Mouse (Mus musculus): ENCODE results near the gene Prmt3. TPM values are rescaled to one million over a fixed set of nuclear protein-coding genes. Genes with fewer than 3 reads are reported as not detected.

The Prmt3 gene
- total and polyA plus RNA-seq, 2 experiments from 2014 or later = 35.5 to 38.1 TPM

DNA sequence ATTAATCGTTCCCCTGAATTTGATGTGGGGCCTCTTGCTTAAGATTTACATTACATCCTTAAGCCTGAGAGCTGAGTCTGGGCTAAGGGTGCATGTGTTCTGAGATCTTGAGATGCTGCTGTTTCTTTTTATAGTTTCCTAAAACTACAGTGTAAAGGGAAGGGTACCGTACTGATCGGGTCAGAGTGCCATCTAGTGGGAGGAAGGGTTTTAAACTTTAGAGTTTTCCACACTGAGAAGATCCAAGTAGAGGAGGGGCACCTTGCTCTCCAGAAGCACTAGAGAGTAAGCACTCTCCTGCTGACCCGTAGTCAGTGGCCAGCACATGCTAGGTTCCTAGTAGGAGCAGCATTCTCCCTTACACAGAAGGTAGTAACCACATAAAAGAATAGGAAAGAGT is 33.2 kb downstream of the Prmt3 start:
- 50% methylated on average over 4 of the region's 4 CpGs for WGBS
- peak; percentile 76 for TF ChIP-seq CTCF (IDR thresholded peaks at IDR 0.05)
- ATAC-seq (ENCODE audit: low FRiP score) = no peak

DNA sequence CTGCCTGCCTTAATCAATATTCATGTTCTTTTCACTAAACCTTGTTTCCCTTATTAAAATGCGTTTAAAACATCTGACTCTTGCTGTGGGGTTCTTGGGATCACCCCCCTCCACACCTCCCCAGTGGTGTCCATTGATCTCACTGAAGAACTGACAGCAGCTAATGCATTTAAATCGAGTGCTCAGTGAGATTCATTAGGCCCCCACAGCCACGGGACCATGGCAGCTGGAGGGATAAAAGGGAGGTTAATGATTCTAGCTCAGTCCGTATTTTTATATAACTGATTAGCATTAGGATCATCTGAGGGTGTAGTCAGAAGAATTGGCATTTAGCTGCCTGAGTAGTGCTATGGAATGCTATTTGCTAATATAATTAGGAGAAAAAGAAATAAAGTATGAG is 41.2 kb downstream of the Prmt3 start:
- Histone ChIP-seq H3K36me3 (ENCODE audit: insufficient read depth, low read length) (peaks cover 7% of the 10 kb centered on the region; the same call in 1 of the 2 replicates), H3K27me3 (ENCODE audit: insufficient read depth, low read length) (no peaks in the 10 kb centered on the region), H3K9me3 (ENCODE audit: low read length) (no peaks in the 10 kb centered on the region), H3K4me3 (ENCODE audit: low read depth, low read length) (no peak overlapping the region), H3K27ac (ENCODE audit: low read depth, low read length) (no peak overlapping the region), H3K9ac (replicated peaks; ENCODE audit: low read length, poor library complexity, severe bottlenecking) (no peak overlapping the region), H3K4me1 (ENCODE audit: insufficient read depth, low read length) (0 out of 2 replicates have a peak, but pooled peaks cover 3% of the 10 kb centered on the region), H3K4me2 (ENCODE audit: low read depth, low read length, poor library complexity, severe bottlenecking) (no peak overlapping the region)
- ATAC-seq (ENCODE audit: low FRiP score) (no peak), DNase-seq (ENCODE audit: low spot score) (no peak)
- TF ChIP-seq CTCF (IDR thresholded peaks at IDR 0.05) = no peak
- 12% methylated on average over 4 of the region's 4 CpGs for WGBS

More for the DNA sequence above, 33.2 kb downstream of the Prmt3 start:
- H3K36me3 ChIP-seq (ENCODE audit: insufficient read depth, low read length) = no peaks in the 10 kb centered on the region
- H3K4me1 ChIP-seq (ENCODE audit: insufficient read depth, low read length) = no peaks in the 10 kb centered on the region
- no peaks in the 10 kb centered on the region for H3K27me3 ChIP-seq (ENCODE audit: insufficient read depth, low read length)
- H3K9me3 ChIP-seq (ENCODE audit: low read length) = no peaks in the 10 kb centered on the region
- DNase-seq (ENCODE audit: low spot score) = peak; percentile 48
- no peak overlapping the region for H3K27ac ChIP-seq (ENCODE audit: low read depth, low read length)
- H3K4me2 ChIP-seq (ENCODE audit: low read depth, low read length, poor library complexity, severe bottlenecking) = no peak overlapping the region
- no peak overlapping the region for H3K9ac ChIP-seq (replicated peaks; ENCODE audit: low read length, poor library complexity, severe bottlenecking)
- H3K4me3 ChIP-seq (ENCODE audit: low read depth, low read length) = no peak overlapping the region

DNA sequence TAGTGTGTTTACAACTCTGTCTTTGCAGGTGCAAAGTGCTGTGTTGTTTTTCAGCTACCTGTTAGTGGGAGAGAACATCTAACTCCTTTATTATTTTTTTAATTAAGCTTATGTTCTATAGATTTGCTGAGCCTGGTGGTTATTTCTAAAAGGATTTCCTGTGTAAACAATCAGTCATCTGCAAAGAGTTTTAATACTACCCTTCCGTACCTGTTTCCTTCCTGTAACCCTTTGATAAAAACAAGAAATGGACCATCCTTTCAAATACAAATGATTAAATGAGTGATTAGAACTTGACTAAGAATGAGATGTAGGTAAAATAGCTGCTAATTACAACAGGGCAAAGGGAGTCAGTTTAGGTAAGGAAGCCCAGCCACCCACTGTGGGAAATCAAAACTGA is 43.2 kb downstream of the Prmt3 start:
- no peaks in the 10 kb centered on the region for H3K9me3 ChIP-seq (ENCODE audit: low read length)
- no peak for TF ChIP-seq CTCF (IDR thresholded peaks at IDR 0.05)
- H3K27me3 ChIP-seq (ENCODE audit: insufficient read depth, low read length) = no peaks in the 10 kb centered on the region
- no peak overlapping the region for H3K4me2 ChIP-seq (ENCODE audit: low read depth, low read length, poor library complexity, severe bottlenecking)
- no peak overlapping the region for H3K9ac ChIP-seq (replicated peaks; ENCODE audit: low read length, poor library complexity, severe bottlenecking)
- H3K27ac ChIP-seq (ENCODE audit: low read depth, low read length) = no peak overlapping the region
- H3K4me1 ChIP-seq (ENCODE audit: insufficient read depth, low read length) = 0 out of 2 replicates have a peak, but pooled peaks cover 3% of the 10 kb centered on the region
- ATAC-seq (ENCODE audit: low FRiP score) = no peak
- WGBS = 85% methylated on average over 1 of the region's 1 CpGs
- H3K36me3 ChIP-seq (ENCODE audit: insufficient read depth, low read length) = peaks cover 7% of the 10 kb centered on the region; the same call in 1 of the 2 replicates
- DNase-seq (ENCODE audit: low spot score) = no peak
- no peak overlapping the region for H3K4me3 ChIP-seq (ENCODE audit: low read depth, low read length)

DNA sequence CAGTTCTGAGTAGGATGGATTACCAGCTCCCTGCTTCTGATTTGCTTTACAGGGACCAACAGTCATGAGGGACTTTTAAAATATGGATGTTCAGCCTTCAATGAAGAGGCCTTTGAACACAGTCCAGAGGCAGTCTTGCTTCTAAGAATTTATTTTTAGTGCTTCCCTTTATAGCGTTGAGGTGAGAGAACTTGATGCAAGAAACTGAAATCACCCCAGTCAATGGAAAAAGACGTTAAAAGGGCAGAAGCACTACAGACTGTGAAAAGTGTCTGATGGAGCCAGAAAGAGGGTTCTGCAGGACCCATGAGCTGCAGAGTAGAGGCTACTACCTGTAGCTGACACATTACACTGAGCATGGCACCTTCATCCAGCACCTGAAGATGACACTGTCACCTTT is 43.9 kb downstream of the Prmt3 start:
- 59% methylated on average over 2 of the region's 2 CpGs for WGBS
- DNase-seq (ENCODE audit: low spot score) (no peak), ATAC-seq (ENCODE audit: low FRiP score) (no peak)
- Histone ChIP-seq H3K9ac (replicated peaks; ENCODE audit: low read length, poor library complexity, severe bottlenecking) (no peak overlapping the region), H3K27me3 (ENCODE audit: insufficient read depth, low read length) (no peaks in the 10 kb centered on the region), H3K4me3 (ENCODE audit: low read depth, low read length) (no peak overlapping the region), H3K27ac (ENCODE audit: low read depth, low read length) (no peak overlapping the region), H3K4me2 (ENCODE audit: low read depth, low read length, poor library complexity, severe bottlenecking) (no peak overlapping the region), H3K4me1 (ENCODE audit: insufficient read depth, low read length) (0 out of 2 replicates have a peak, but pooled peaks cover 3% of the 10 kb centered on the region), H3K9me3 (ENCODE audit: low read length) (no peaks in the 10 kb centered on the region), H3K36me3 (ENCODE audit: insufficient read depth, low read length) (peaks cover 12% of the 10 kb centered on the region)
- TF ChIP-seq CTCF (IDR thresholded peaks at IDR 0.05) = no peak

DNA sequence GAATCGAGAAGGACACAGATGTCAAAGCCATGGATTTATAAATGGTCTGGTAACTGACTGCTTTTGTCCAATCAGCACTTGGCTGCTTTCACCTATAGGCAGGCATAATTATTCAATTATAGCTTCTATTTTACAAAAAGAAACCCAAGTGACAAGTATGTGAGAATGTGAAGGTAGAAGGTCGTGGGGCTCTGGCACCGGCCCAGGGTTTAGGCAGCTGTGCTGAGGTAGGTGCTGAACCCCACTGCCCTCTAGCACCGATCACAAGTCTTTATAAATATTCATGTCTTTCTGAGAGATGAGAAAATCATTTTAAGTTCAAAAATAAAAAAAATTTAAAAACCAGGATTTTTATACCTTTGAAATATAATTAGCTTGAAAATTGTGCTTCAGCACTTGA is 45.4 kb downstream of the Prmt3 start:
- H3K9me3 ChIP-seq (ENCODE audit: low read length) = no peaks in the 10 kb centered on the region
- no peak overlapping the region for H3K9ac ChIP-seq (replicated peaks; ENCODE audit: low read length, poor library complexity, severe bottlenecking)
- 0 out of 2 replicates have a peak, but pooled peaks cover 3% of the 10 kb centered on the region for H3K4me1 ChIP-seq (ENCODE audit: insufficient read depth, low read length)
- TF ChIP-seq CTCF (IDR thresholded peaks at IDR 0.05) = no peak
- ATAC-seq (ENCODE audit: low FRiP score) (no peak), DNase-seq (ENCODE audit: low spot score) (no peak)
- H3K4me3 ChIP-seq (ENCODE audit: low read depth, low read length) = no peak overlapping the region
- no peak overlapping the region for H3K4me2 ChIP-seq (ENCODE audit: low read depth, low read length, poor library complexity, severe bottlenecking)
- no peaks in the 10 kb centered on the region for H3K27me3 ChIP-seq (ENCODE audit: insufficient read depth, low read length)
- no peak overlapping the region for H3K27ac ChIP-seq (ENCODE audit: low read depth, low read length)
- peaks cover 13% of the 10 kb centered on the region for H3K36me3 ChIP-seq (ENCODE audit: insufficient read depth, low read length)
- 72% methylated on average over 4 of the region's 4 CpGs for WGBS

DNA sequence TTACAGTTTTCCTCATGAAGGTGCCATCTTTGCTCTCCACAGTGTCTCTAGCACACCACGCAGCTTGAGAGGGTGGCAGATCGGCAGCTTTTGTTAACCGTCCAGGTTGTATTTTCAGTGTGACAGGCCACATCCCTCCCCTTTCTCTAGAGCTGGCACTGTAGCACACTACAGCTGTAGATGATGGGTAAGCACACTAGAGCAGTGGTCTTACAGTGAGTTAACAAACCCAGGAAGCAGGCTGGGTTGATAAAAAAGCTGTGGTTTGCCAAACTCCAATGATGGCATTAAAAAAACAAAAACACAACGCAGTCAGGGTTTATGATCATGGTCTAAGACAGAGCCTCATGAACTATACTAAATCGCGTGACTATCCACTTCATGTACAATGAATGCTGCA is 45.9 kb downstream of the Prmt3 start:
- Histone ChIP-seq H3K27ac (ENCODE audit: low read depth, low read length) (no peak overlapping the region), H3K4me3 (ENCODE audit: low read depth, low read length) (no peak overlapping the region), H3K9me3 (ENCODE audit: low read length) (no peaks in the 10 kb centered on the region), H3K9ac (replicated peaks; ENCODE audit: low read length, poor library complexity, severe bottlenecking) (no peak overlapping the region), H3K27me3 (ENCODE audit: insufficient read depth, low read length) (no peaks in the 10 kb centered on the region), H3K4me1 (ENCODE audit: insufficient read depth, low read length) (0 out of 2 replicates have a peak, but pooled peaks cover 3% of the 10 kb centered on the region), H3K36me3 (ENCODE audit: insufficient read depth, low read length) (peaks cover 17% of the 10 kb centered on the region), H3K4me2 (ENCODE audit: low read depth, low read length, poor library complexity, severe bottlenecking) (no peak overlapping the region)
- DNase-seq (ENCODE audit: low spot score) = no peak
- WGBS = 92% methylated on average over 6 of the region's 6 CpGs
- ATAC-seq (ENCODE audit: low FRiP score) = no peak
- no peak for TF ChIP-seq CTCF (IDR thresholded peaks at IDR 0.05)

Measured in midbrain, postnatal 0 days (tissue).